17 mouse cellular contexts compared by ENCODE assay signal in genomic region chr6:126475555-126475954, GRCm38 (mm10). TPM values are rescaled to one million over a fixed set of nuclear protein-coding genes. Genes with fewer than 3 reads are reported as not detected.
A peak's percentile ranks its signal among the peaks of the same experiment; 100 is the strongest.
DNase-seq lines count a peak whose midpoint lies in the region; ATAC-seq and TF ChIP-seq lines count a peak whose summit lies in the region.
"Had no signal": no experiment of that assay in that cellular context is flagged by ENCODE, and none has a peak within 500 bp of the region (broad histone marks: within the 10 kb centered on the region; RNA-seq: fewer than 3 reads in every experiment).

No protein-coding gene starts in this region.

- no peaks in the 10 kb centered on the region for H3K27me3 ChIP-seq in Patski
- H3K27me3 ChIP-seq: heart, embryonic 13.5 days; kidney, embryonic 15.5 days; limb, embryonic 13.5 days had no signal

- no peak overlapping the region for H3K4me3 ChIP-seq in gastrocnemius, adult 2 months
- H3K4me3 ChIP-seq: embryonic facial prominence, embryonic 10.5 days; heart, embryonic 13.5 days; kidney, embryonic 15.5 days; limb, embryonic 13.5 days had no signal

- POLR2A ChIA-PET in Patski (lab: Charles Lee) = interaction anchor here (0.5 to 0.8 kb wide), 2 partner anchors 12 to 866 kb away, joined by 3 read pairs; no protein-coding TSS in a partner anchor

- intact Hi-C loops in gastrocnemius, adult 2 months (cut with DNase I) = no loop called here

- CTCF ChIA-PET in Patski (lab: Charles Lee) = interaction anchor here (0.7 to 1.3 kb wide), 2 partner anchors 17 to 23 kb away, joined by 3 to 4 read pairs; no protein-coding TSS in a partner anchor

- in situ Hi-C loops in Patski (cut with MboI; ENCODE audit: low pct_unique_long_range_greater_than_20kb) = loop anchor here (10.0 kb wide), 1 partner anchor 101 kb away; no protein-coding TSS in a partner anchor

- no peak overlapping the region for H3K27ac ChIP-seq in gastrocnemius, adult 2 months
- H3K27ac ChIP-seq: embryonic facial prominence, embryonic 10.5 days; heart, embryonic 13.5 days; hindbrain, embryonic 14.5 days; kidney, embryonic 15.5 days; limb, embryonic 13.5 days had no signal

- peak; percentile 94 for DNase-seq in 3T3-L1 (ENCODE audit: low read depth, low spot score)
- DNase-seq in Patski (ENCODE audit: low read depth, low spot score) = no peak
- DNase-seq in cerebellum, adult 11 months = peak; percentile 84
- peak; percentile 47 for DNase-seq in gastrocnemius, adult 2 months
- no peak for DNase-seq in layer of hippocampus, postnatal 25 days (ENCODE audit: extremely low spot score in 1 of 2, low spot score in 1 of 2)
- DNase-seq in layer of hippocampus, adult 9-10 months (ENCODE audit: low spot score) = no peak
- DNase-seq in embryo, embryonic 10.5 days (ENCODE audit: low spot score) = no peak
- DNase-seq: layer of hippocampus, adult 9-11 months; liver, postnatal 0 days; thymus, adult 2 months had no signal

- no peak for TF ChIP-seq CTCF in Patski (IDR thresholded peaks at IDR 0.05)
- no peak for TF ChIP-seq CTCF in gastrocnemius, adult 2 months (IDR thresholded peaks at IDR 0.05)

- ATAC-seq in Patski = peak; percentile 69
- ATAC-seq: liver, postnatal 0 days had no signal

RNA-seq across cellular contexts. Expression of gene Kcna5, which starts 59.7 kb away (rescaled TPM):
- 1.4 TPM for polyA plus RNA-seq in Patski (2021)
- 10 to 100 TPM in 1 of 2 experiments, 1 to 10 TPM in 1; 3.8 to 10.3 TPM for total RNA-seq in gastrocnemius, adult 2 months (2021)
- total RNA-seq in layer of hippocampus, postnatal 25 days (2021) = 1 to 10 TPM; 1.6 to 1.7 TPM
- total RNA-seq: monocyte, adult 5-6 weeks; neutrophil, adult 5-6 weeks had no signal

Comparison
In these comparisons a context has a peak if more than half of its experiments do, and no peak if none do; other contexts are left out.
1. DNase-seq: peak in 3T3-L1 (single experiment), cerebellum, adult 11 months (single experiment) and gastrocnemius, adult 2 months (single experiment); none in Patski (single experiment), layer of hippocampus, postnatal 25 days (0 of 2), layer of hippocampus, adult 9-10 months (single experiment) and embryo, embryonic 10.5 days (single experiment).